ENCODE assay signal across 30 mouse cellular contexts in the genomic region with DNA sequence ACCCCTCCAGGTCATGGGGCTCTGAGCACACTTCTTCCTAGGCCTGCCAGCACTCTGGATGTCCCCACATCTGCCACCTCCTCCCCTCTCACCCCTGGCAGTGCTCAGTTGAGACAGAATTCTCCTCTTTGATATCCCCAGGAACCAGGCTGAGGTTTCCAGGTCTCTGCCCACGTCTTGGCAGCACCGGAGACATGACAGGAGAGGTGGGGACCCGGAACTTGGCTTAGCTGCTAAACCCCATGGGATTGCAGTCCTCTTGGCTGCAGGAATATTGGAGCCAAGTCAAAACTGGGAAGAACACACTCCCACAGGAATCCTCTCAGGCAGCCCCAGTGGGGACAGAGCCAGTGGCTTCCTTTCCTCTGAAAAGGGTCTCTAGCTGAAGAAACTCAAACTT. TPM values are rescaled to one million over a fixed set of nuclear protein-coding genes. Genes with fewer than 3 reads are reported as not detected.
A peak's percentile ranks its signal among the peaks of the same experiment; 100 is the strongest.
DNase-seq lines count a peak whose midpoint lies in the region; ATAC-seq and TF ChIP-seq lines count a peak whose summit lies in the region.
"Had no signal": no experiment of that assay in that cellular context is flagged by ENCODE, and none has a peak within 500 bp of the region (broad histone marks: within the 10 kb centered on the region; RNA-seq: fewer than 3 reads in every experiment).

No protein-coding gene starts in this region.

- no peak overlapping the region for H3K4me3 ChIP-seq in heart, adult 2 months
- H3K4me3 ChIP-seq: embryonic facial prominence, embryonic 13.5 days; forebrain, embryonic 12.5 days; heart, embryonic 10.5 days; hindbrain, embryonic 10.5 days; intestine, embryonic 15.5 days; limb, embryonic 12.5 days; lung, embryonic 15.5 days; midbrain, embryonic 12.5 days; myocyte; neural tube, embryonic 12.5 days had no signal

- no peak overlapping the region for H3K27ac ChIP-seq in heart, adult 2 months
- H3K27ac ChIP-seq: forebrain, embryonic 12.5 days; heart, embryonic 10.5 days; hindbrain, embryonic 10.5 days; intestine, embryonic 15.5 days; limb, embryonic 12.5 days; lung, embryonic 15.5 days; midbrain, embryonic 12.5 days; neural tube, embryonic 12.5 days had no signal

- intact Hi-C loops in heart, adult 2 months (cut with DNase I): no loop called here

- 0 out of 2 replicates have a peak, but pooled peaks have one; percentile 36 for TF ChIP-seq EP300 in heart, adult 2 months (IDR thresholded peaks at IDR 0.05; ENCODE audit: insufficient read depth, low read depth, low read length)

- DNase-seq in frontal cortex, postnatal 14 days (ENCODE audit: low spot score in 2 of 2): no peak
- peak in 1 of 2 experiments; percentile 61 for DNase-seq in heart, adult 2 months
- no peak for DNase-seq in heart, postnatal 4 days
- peak; percentile 28 for DNase-seq in Muller cell, postnatal 12 days (ENCODE audit: inconsistent ontology term)
- peak; percentile 79 for DNase-seq in gonadal fat pad, adult 2 months (ENCODE audit: low read depth)
- DNase-seq: adrenal gland, postnatal 25 days; B cell, adult 2 months; cerebellum, adult 18-20 months; cerebellum, postnatal 10 days; kidney, adult 9 months; kidney, postnatal 14 days; layer of hippocampus, adult 9-11 months; right cerebral cortex, adult 18-20 months; spleen, adult 18-20 months; thymus, postnatal 14 days had no signal

- H3K9ac ChIP-seq in heart, adult 2 months (ENCODE audit: low read depth, low read length): no peak overlapping the region
- H3K9ac ChIP-seq: embryonic facial prominence, embryonic 13.5 days; forebrain, embryonic 12.5 days; intestine, embryonic 15.5 days; limb, embryonic 12.5 days; lung, embryonic 15.5 days; midbrain, embryonic 12.5 days; neural tube, embryonic 12.5 days had no signal

- WGBS in heart, adult 2 months: 33% methylated on average over 3 of the region's 3 CpGs

- no peaks in the 10 kb centered on the region for H3K79me2 ChIP-seq in heart, adult 2 months (replicated peaks; ENCODE audit: control insufficient read depth, insufficient read depth, low read length)

- H3K4me1 ChIP-seq in heart, adult 2 months (ENCODE audit: control insufficient read depth, insufficient read depth, low read length): peaks cover 24% of the 10 kb centered on the region
- H3K4me1 ChIP-seq: intestine, embryonic 15.5 days; lung, embryonic 15.5 days; midbrain, embryonic 12.5 days; neural tube, embryonic 12.5 days had no signal

- no peaks in the 10 kb centered on the region for H3K27me3 ChIP-seq in heart, adult 2 months (ENCODE audit: control insufficient read depth, insufficient read depth, low read length)
- H3K27me3 ChIP-seq: embryonic facial prominence, embryonic 13.5 days; forebrain, embryonic 12.5 days; intestine, embryonic 15.5 days; limb, embryonic 12.5 days; lung, embryonic 15.5 days; neural tube, embryonic 12.5 days had no signal

- TF ChIP-seq POLR2A in heart, adult 2 months (IDR thresholded peaks at IDR 0.05; ENCODE audit: insufficient read depth, low read depth, low read length): no peak

- ATAC-seq in frontal cortex, adult (ENCODE audit: low TSS enrichment): 0 out of 2 replicates have a peak, but pooled peaks have one; percentile 23
- no peak for ATAC-seq in granulocyte monocyte progenitor cell, adult 5-6 weeks (replicated peaks; ENCODE audit: poor library complexity, severe bottlenecking)
- ATAC-seq: activated CD4-positive, CD25-positive, alpha-beta regulatory T cell, adult 4 months; intestine, embryonic 15.5 days had no signal

- no peak for TF ChIP-seq CTCF in heart, adult 2 months (IDR thresholded peaks at IDR 0.05)

- no peaks in the 10 kb centered on the region for H3K36me3 ChIP-seq in heart, adult 2 months (ENCODE audit: control insufficient read depth, insufficient read depth, low read length)
- H3K36me3 ChIP-seq: embryonic facial prominence, embryonic 13.5 days; forebrain, embryonic 12.5 days; heart, embryonic 10.5 days; hindbrain, embryonic 10.5 days; intestine, embryonic 15.5 days; limb, embryonic 12.5 days; lung, embryonic 15.5 days; midbrain, embryonic 12.5 days; neural tube, embryonic 12.5 days had no signal

RNA-seq across cellular contexts. Expression of a gene that starts 24.4 kb away (rescaled TPM):
- 10 to 100 TPM; 55.8 to 56.9 TPM for total RNA-seq in heart, adult 2 months (2021)
- 117 and 153 TPM in 2 replicates for polyA plus RNA-seq in heart, adult 2 months (2012; rRNA removed)
- 100 to 1,000 TPM; 172 to 182 TPM for total RNA-seq in heart, postnatal 4 days (2021)
- polyA plus RNA-seq in gonadal fat pad, adult 2 months (2012; rRNA removed): 85.8 and 147 TPM in 2 replicates
- total RNA-seq in granulocyte monocyte progenitor cell, adult 5-6 weeks (2014; fragmentation: Nextera tagmentation): not detected in 2 replicates
- not detected in 2 replicates for total RNA-seq in granulocyte monocyte progenitor cell, adult 5-6 weeks (2017)
- total RNA-seq: common myeloid progenitor, adult 5-6 weeks; megakaryocyte, adult 5-6 weeks had no signal

RNA-seq across cellular contexts. Expression of a gene that starts 31.4 kb away (rescaled TPM):
- 10 to 100 TPM; 17.4 to 18.4 TPM for total RNA-seq in heart, adult 2 months (2021)
- 22.7 and 28.4 TPM in 2 replicates for polyA plus RNA-seq in heart, adult 2 months (2012; rRNA removed)
- 10 to 100 TPM; 11.4 to 12.5 TPM for total RNA-seq in heart, postnatal 4 days (2021)
- 59.2 and 68.7 TPM in 2 replicates for polyA plus RNA-seq in gonadal fat pad, adult 2 months (2012; rRNA removed)
- total RNA-seq in granulocyte monocyte progenitor cell, adult 5-6 weeks (2014; fragmentation: Nextera tagmentation): 0.32 and 2.5 TPM in 2 replicates
- 0.43 and 1.5 TPM in 2 replicates for total RNA-seq in granulocyte monocyte progenitor cell, adult 5-6 weeks (2017)

Comparison
In these comparisons a context has a peak if more than half of its experiments do, and no peak if none do; other contexts are left out.
1. DNase-seq: peak in Muller cell, postnatal 12 days (single experiment) and gonadal fat pad, adult 2 months (single experiment); none in frontal cortex, postnatal 14 days (0 of 2) and heart, postnatal 4 days (single experiment).
2. RNA of a gene that starts 24.4 kb away (total RNA-seq): 172 to 182 TPM in heart, postnatal 4 days and 55.8 to 56.9 TPM in heart, adult 2 months; not detected in granulocyte monocyte progenitor cell, adult 5-6 weeks; every median in the first group is over 10 times any median in the second.